Mouse (Mus musculus): ENCODE measurements at regions not wholly inside any gene's neighbourhood (a gene's known extent, or its start where the extent isn't known, plus 50 kb on each side); places are given as distances from the start of the nearest gene placed in this dataset.

GRCm38 (mm10) chr9:113233370-113233769, 474.7 kb downstream of the Pdcd6ip start:
- TF ChIP-seq CTCF (IDR thresholded peaks at IDR 0.05; ENCODE audit: borderline replicate concordance, extremely low read depth, insufficient read depth, insufficient read length): no peak
- no peak for TF ChIP-seq POLR2A (IDR thresholded peaks at IDR 0.05; ENCODE audit: borderline replicate concordance, extremely low read depth, insufficient read depth, insufficient read length, poor library complexity, severe bottlenecking)
